Mouse (Mus musculus) cerebellum, postnatal 4 days (tissue): ENCODE measurements around the gene 4930512M02Rik.
"Not testable (repeated sequence)": the region's sequence is repeated elsewhere in the genome, so short reads cannot be mapped to it uniquely, and the experiment has no call there.

ENCODE experiments used
- DNase-seq, 2 experiments: peaks; one replicate each; pipeline ENCODE4 v3.0.0; 2022; ENCODE audit warnings: low spot score in 2 of 2, mixed read lengths in 1 of 2

Gene 4930512M02Rik

DNA sequence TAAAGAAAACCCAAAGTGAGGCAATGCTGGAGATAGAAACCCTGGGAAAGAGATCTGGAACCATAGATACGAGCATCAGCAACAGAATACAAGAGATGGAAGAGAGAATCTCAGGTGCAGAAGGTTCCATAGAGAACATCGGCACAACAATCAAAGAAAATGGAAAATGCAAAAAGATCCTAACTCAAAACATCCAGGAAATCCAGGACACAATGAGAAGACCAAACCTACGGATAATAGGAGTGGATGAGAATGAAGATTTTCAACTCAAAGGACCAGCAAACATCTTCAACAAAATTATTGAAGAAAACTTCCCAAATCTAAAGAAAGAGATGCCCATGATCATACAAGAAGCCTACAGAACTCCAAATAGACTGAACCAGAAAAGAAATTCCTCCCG lies at the start of gene 4930512M02Rik:
TSS of gene 4930512M02Rik (minus strand) at position 101 of the 400 bp plus-strand sequence.
- not testable (repeated sequence) for DNase-seq

DNA sequence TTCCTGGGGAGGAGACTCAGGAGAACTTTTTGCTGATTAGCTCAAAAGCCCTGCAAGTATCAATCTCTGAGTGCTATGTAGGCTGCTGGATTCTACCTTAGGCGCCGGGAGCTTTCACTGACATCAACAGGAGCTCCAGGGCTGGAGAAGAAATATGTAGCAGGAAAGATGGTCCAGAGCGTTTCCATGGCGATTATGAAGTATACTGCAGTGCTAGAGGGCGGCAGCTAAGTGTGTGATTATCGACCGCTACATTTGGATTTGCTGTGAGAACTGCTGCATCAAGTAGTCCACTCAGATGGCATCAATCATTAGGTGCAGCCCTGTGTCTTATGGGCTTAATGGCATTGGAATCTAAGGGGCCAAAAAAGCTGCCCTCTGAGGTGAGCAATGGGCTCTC lies 49.5 kb upstream of the 4930512M02Rik start:
- no peak for DNase-seq

- DNase-seq, result no peak
Measured at GRCm38 (mm10) chr11:11676068-11676741, 48.6 kb upstream of the 4930512M02Rik start.

- no peak for DNase-seq
Measured at GRCm38 (mm10) chr11:11675063-11675462, 47.4 kb upstream of the 4930512M02Rik start.

DNA sequence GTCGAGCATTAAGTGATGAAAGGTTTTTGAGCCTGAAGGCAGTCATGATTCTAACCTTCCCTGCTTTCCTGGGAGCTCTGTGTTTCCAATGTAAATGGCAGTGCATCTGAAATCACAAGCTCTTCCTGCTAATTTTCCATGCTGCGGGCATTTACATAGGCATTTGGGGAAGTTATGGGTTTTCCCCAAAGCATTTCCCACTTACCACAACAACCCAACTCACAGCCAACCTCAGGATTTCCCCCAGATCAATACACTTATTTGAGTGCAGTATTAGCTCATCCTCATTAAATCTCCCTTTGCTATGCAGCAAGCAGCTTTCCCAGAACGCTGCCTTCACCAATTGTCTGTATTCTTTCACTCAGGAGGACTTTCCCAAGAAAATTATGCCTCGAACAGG lies 45.3 kb upstream of the 4930512M02Rik start:
- no peak for DNase-seq

- DNase-seq, result no peak
Measured at GRCm38 (mm10) chr11:11667922-11668290, 40.3 kb upstream of the 4930512M02Rik start.

DNA sequence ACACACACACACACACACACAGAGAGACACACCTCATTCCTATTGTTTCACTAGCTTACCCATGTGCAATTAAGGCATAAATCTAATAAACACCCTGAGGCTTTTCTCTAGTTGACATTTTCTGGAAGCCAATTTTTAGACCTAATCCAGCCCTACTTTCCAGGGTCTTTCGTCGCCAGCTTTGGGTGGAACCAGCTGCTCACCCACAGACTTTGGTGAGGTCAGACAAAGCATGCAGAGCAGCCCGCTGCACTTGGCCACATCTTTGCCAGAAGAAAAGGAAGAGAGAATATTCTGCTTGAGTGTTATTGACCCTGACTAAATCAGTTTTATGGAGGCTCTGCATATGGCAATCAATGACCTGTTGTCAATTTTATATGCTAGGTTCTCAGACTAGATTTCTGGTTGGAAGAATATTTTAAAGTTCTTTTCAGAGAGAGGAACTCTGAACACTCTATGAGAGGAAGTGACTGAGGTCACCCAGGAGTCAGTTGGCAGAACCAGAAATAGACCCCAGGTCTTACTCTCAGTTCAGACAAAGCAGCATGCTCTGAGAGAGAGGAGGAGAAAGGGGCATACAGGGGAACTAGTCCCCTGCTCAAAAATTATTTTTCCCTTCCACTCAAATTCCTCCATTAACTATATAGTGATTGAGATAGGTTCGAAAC lies 39.8 kb upstream of the 4930512M02Rik start:
- DNase-seq, result no peak

- DNase-seq, result no peak
Measured at GRCm38 (mm10) chr11:11660651-11661050, 33.0 kb upstream of the 4930512M02Rik start.

- no peak for DNase-seq
Measured at GRCm38 (mm10) chr11:11658834-11659233, 31.2 kb upstream of the 4930512M02Rik start.

DNA sequence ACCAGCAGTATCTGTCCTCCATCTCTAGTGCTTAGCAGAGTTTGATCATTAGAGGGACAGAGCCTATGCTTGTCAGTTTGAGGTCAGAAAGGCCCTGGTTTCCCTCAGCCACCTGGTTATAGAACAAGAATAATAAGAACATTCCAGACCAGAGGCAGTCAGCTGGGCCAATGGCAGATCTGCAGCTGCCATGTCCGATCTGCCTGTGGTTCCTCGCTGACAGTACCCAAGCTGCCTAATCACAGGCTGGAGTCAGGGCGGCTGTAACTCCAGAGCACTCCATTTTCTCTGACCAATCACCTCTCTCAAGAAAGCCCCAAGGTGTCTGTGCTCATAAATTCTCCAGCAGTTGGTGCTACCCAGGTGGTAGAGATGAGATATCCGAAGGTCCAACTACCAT lies 30.0 kb upstream of the 4930512M02Rik start:
- DNase-seq, result no peak

DNA sequence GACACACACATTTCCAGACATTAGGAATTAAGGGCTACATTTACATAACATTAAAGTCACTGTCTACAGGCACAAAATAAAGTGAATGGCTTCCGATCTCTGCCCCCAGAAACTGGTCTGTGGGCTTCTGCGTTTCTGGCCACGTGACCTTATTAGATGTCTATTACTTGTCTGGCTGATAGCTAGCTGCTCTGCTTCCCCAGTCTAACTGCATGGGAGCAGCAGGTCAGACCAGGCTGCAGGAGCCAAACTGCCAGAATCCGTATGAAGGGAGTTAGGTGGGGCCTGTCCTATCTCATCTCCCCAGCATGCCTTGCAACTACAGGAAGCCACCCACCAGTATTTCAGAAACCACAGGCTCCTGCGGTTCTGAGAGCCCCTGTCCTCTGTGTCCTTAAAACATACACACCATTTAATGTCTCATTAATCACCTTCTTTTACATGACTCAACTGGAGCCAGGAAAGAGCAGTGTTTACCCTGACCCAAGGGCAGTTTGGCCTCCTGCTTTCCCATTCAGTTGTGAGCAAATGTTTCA lies 29.4 kb upstream of the 4930512M02Rik start:
- no peak for DNase-seq

DNA sequence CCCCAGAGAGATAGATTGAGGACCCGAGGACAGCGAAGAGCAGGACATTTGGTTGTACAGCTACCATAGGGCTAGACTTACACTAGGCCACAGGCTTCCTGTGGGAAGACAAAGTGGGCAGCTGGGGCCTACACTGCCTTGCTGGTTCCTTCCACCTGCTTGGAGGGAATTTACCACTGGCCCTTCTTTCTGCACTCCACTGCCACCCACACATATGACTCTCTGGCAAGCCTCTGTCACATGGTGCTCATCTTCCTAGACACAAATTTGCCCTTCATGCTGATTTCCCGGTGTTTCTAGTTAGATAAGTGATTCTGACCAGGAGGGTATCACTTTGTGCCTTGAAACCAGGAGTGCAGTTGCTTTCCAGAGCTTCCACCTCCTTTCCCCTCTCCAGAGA lies 28.8 kb upstream of the 4930512M02Rik start:
- DNase-seq, result no peak

- no peak for DNase-seq
Measured at GRCm38 (mm10) chr11:11644303-11644702, 16.7 kb upstream of the 4930512M02Rik start.

DNA sequence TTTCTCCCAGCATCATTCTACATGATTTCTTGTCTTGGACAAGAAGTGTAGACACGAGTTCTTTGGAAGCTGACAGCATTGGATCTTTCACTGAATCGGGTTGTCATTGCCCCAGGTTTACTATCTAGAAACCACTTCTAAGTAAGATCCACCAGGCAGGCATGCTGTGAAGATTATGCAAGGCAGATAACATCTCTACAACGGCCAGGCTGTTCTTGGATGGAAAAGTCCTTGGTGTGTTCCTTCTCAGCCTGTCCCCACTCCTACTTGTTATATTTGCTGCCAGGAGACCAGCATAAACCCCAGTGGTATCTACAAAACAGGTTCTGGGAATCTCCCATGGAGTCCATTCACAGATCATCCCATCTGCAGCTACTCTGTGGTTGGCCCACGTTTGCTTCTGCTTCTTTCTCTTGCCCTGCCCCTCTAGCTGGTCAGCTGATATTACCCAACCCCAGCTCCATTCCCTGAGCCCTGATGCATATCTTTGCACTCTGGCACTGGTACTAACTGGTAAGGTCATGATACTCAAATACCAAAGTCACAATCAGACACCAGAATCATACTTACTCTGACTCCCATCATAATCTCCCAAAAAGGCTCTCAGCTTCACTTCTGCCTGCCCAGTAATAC lies 3.4 kb downstream of the 4930512M02Rik start:
- no peak for DNase-seq

GRCm38 (mm10) chr11:11609243-11609642 lies 18.4 kb downstream of the 4930512M02Rik start:
- DNase-seq, result no peak

- no peak for DNase-seq
Measured at GRCm38 (mm10) chr11:11587327-11587726, 40.3 kb downstream of the 4930512M02Rik start.

DNA sequence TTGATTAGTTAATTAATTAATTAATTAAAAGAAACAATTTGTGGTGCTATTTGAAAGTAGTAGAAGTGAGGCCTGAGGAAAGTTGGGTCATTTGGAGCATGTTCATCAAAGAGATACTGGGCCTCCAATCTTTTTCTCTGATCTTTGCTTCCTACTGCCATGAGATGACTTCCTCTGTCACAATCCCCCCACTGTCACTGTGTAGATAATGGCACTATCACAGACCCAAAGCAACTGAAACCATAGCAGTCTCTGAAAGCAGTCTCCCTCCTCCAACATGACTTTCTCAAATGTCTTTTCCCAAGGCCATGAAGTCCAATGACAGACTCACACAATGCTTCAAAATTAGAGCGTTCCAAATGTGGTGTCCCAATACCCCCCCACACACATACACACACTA lies 41.2 kb downstream of the 4930512M02Rik start:
- no peak for DNase-seq

GRCm38 (mm10) chr11:11573691-11574090 lies 53.9 kb downstream of the 4930512M02Rik start:
- no peak for DNase-seq

DNA sequence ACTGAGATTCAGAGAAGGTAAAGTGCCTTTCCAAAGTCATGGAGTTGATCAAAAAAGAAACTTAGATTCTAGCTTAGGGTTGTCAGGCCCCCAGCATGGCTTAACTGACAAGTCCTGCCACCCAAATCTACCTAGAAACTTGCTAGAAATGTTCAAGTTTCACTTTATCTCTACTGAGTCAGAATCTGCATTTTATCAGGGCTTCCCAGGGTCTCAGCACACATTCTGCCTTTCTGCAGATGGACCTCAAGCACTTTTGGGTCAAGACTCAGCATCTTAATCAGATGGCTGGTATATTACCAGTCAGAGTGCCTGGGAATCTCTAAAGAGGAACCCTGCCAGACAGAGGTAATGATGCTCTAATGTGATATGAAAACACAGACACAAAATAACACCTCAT lies 56.9 kb downstream of the 4930512M02Rik start:
- DNase-seq, result no peak

- DNase-seq, result no peak
Measured at GRCm38 (mm10) chr11:11569466-11570132, 58.0 kb downstream of the 4930512M02Rik start.

DNA sequence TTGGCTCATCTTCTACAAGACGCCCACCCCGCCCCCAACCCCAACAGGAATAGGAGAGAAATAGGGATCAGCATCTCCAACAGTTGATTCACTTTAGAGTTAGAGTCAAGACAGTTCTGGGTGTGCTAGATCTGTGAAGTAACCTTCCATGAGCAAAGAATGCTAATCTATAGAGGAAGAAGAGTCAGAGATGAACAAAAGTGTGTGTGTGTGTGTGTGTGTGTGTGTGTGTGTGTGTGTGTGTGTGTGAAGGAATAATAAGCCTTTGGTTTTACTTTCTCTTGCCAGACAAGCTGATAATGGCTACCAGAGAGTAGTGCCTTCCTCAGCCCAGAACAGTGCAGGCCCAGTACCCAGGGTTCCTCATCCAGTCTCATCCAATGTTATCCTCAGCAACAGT lies 59.6 kb downstream of the 4930512M02Rik start:
- DNase-seq, result no peak

DNA sequence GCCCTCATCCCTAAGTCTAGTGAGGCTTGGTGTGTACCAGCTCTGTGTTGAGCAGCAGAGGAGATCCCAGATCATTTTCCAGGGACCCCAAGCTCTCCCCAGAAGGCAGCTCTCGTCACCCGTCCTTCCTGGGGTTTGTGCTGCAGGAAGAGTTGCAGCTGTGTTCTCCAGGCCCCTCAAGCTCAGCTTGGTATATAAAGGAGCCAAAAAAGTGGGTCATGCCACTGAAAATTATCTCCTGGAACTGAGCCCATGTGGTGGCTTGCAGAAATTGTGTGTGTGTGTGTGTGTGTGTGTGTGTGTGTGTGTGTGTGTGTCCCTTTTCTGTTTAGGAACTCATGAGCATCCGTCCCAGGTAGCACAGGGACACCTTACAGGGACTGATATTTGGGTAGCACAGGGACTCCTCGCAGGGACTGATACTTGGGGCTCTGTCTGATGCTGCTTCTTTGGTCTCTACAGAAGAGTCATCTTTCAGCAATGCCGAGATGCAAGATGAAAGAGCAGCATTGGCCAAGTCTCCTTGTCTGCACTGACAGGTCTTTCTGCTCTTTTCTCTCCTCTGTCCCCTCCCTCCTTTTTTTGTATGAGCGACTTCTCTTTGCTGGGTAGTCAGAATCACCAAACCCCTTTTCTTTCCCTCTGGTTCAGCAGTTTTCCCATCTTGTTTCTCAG lies 62.4 kb downstream of the 4930512M02Rik start:
- no peak for DNase-seq
